Mouse (Mus musculus) midbrain, embryonic 13.5 days (tissue): ENCODE data around the gene Cdyl. TPM values are rescaled to one million over a fixed set of nuclear protein-coding genes. Genes with fewer than 3 reads are reported as not detected.

Experiments used
- ATAC-seq: fragments of 200-750 bp; cut with Nextera tagmentation; 2 replicates; pipeline ENCODE4 v1.8.0; 2017; ENCODE audit warnings: mild to moderate bottlenecking, moderate TSS enrichment, moderate library complexity
- H3K27ac ChIP-seq: fragments of 300-500 bp; sonication (generic); 2 replicates; pipeline ENCODE4 v1.5.1; 2015; ENCODE audit warnings: inconsistent platforms, mild to moderate bottlenecking, moderate library complexity
- H3K27me3 ChIP-seq: fragments of 300-500 bp; sonication (generic); 2 replicates; pipeline ENCODE4 v1.6.1; 2015; ENCODE audit warnings: mild to moderate bottlenecking, inconsistent platforms
- H3K36me3 ChIP-seq: fragments of 300-500 bp; sonication (generic); 2 replicates; pipeline ENCODE4 v1.6.1; 2015; ENCODE audit warnings: mild to moderate bottlenecking, inconsistent platforms
- H3K4me1 ChIP-seq: fragments of 300-500 bp; sonication (generic); replicated peaks from 2 replicates; pipeline ENCODE4 v1.6.1; 2015; ENCODE audit warnings: inconsistent platforms
- H3K4me2 ChIP-seq: fragments of 300-500 bp; sonication (generic); replicated peaks from 2 replicates; pipeline ENCODE4 v1.6.1; 2015; ENCODE audit warnings: moderate library complexity, mild to moderate bottlenecking, inconsistent platforms
- H3K4me3 ChIP-seq: fragments of 300-500 bp; sonication (generic); replicated peaks from 2 replicates; pipeline ENCODE4 v1.5.1; 2015; ENCODE audit warnings: mild to moderate bottlenecking, inconsistent platforms
- H3K9ac ChIP-seq: fragments of 300-500 bp; sonication (generic); replicated peaks from 2 replicates; pipeline ENCODE4 v1.6.1; 2015; ENCODE audit warnings: mild to moderate bottlenecking, inconsistent platforms
- H3K9me3 ChIP-seq: fragments of 300-500 bp; sonication (generic); 2 replicates; pipeline ENCODE4 v1.6.1; 2016; ENCODE audit warnings: mild to moderate bottlenecking, inconsistent platforms
- WGBS: fragments of 180-500 bp; shearing (Covaris S2); methylation state at CpG from one replicate; pipeline ENCODE4 v1.1.7; 2015; 5-methylcytosine and 5-hydroxymethylcytosine counted together
- polyA plus RNA-seq: library from polyadenylated mRNA; unstranded; fragments of >200 nt; fragmentation: Nextera tagmentation; extraction: Ambion mirVana; gene quantifications from 2 replicates; pipeline ENCODE4 v1.2.1, GENCODE M21; 2015

The Cdyl gene
- polyA plus RNA-seq, 1 experiment from 2014 or later: 5.3 TPM

- Histone ChIP-seq H3K27ac (no peak overlapping the region), H3K4me1 (no peaks in the 10 kb centered on the region), H3K9ac (no peak overlapping the region), H3K27me3 (no peaks in the 10 kb centered on the region), H3K4me2 (no peak overlapping the region), H3K36me3 (peaks cover 2% of the 10 kb centered on the region; the same call in 1 of the 2 replicates), H3K9me3 (no peaks in the 10 kb centered on the region), H3K4me3 (no peak overlapping the region)
- 87% methylated on average over 3 of the region's 3 CpGs for WGBS
- ATAC-seq: no peak
These were observed 211.5 kb downstream of the Cdyl start for GRCm38 (mm10) chr13:35871107-35871506.

- H3K9me3 ChIP-seq: no peaks in the 10 kb centered on the region
- no peak overlapping the region for H3K4me3 ChIP-seq
- no peak overlapping the region for H3K27ac ChIP-seq
- no peak overlapping the region for H3K4me2 ChIP-seq
- no peak overlapping the region for H3K9ac ChIP-seq
- H3K27me3 ChIP-seq: no peaks in the 10 kb centered on the region
- WGBS: 91% methylated on average over 5 of the region's 5 CpGs
- no peak for ATAC-seq
- H3K4me1 ChIP-seq: no peaks in the 10 kb centered on the region
- peaks cover 2% of the 10 kb centered on the region; the same call in 1 of the 2 replicates for H3K36me3 ChIP-seq
These were observed 215.8 kb downstream of the Cdyl start for GRCm38 (mm10) chr13:35875396-35875795.

- Histone ChIP-seq H3K27me3 (no peaks in the 10 kb centered on the region), H3K27ac (no peak overlapping the region), H3K9ac (no peak overlapping the region), H3K4me1 (0 out of 2 replicates have a peak, but pooled peaks cover 4% of the 10 kb centered on the region), H3K9me3 (no peaks in the 10 kb centered on the region), H3K4me3 (no peak overlapping the region), H3K4me2 (no peak overlapping the region), H3K36me3 (no peaks in the 10 kb centered on the region)
- no peak for ATAC-seq
- 71% methylated on average over 1 of the region's 1 CpGs for WGBS
These were observed 218.6 kb downstream of the Cdyl start for GRCm38 (mm10) chr13:35878282-35878681.

GRCm38 (mm10) chr13:35879068-35879467, 219.4 kb downstream of the Cdyl start:
- Histone ChIP-seq H3K9ac (no peak overlapping the region), H3K4me1 (0 out of 2 replicates have a peak, but pooled peaks cover 4% of the 10 kb centered on the region), H3K4me3 (no peak overlapping the region), H3K27me3 (no peaks in the 10 kb centered on the region), H3K36me3 (no peaks in the 10 kb centered on the region), H3K27ac (no peak overlapping the region), H3K9me3 (no peaks in the 10 kb centered on the region), H3K4me2 (no peak overlapping the region)
- ATAC-seq: no peak
- WGBS: 57% methylated on average over 5 of the region's 5 CpGs

- Histone ChIP-seq H3K27me3 (no peaks in the 10 kb centered on the region), H3K4me2 (no peak overlapping the region), H3K36me3 (no peaks in the 10 kb centered on the region), H3K4me3 (no peak overlapping the region), H3K9ac (no peak overlapping the region), H3K9me3 (no peaks in the 10 kb centered on the region), H3K27ac (no peak overlapping the region), H3K4me1 (0 out of 2 replicates have a peak, but pooled peaks cover 4% of the 10 kb centered on the region)
- no peak for ATAC-seq
- 85% methylated on average over 5 of the region's 5 CpGs for WGBS
These were observed 219.9 kb downstream of the Cdyl start for GRCm38 (mm10) chr13:35879519-35879918.

- H3K9ac ChIP-seq: no peak overlapping the region
- 0 out of 2 replicates have a peak, but pooled peaks cover 4% of the 10 kb centered on the region for H3K4me1 ChIP-seq
- WGBS: 69% methylated on average over 6 of the region's 6 CpGs
- peak overlapping the region; percentile 17; the same call in 1 of the 2 replicates for H3K27ac ChIP-seq
- H3K4me2 ChIP-seq: no peak overlapping the region
- H3K4me3 ChIP-seq: no peak overlapping the region
- 0 out of 2 replicates have a peak, but pooled peaks have one; percentile 34 for ATAC-seq
- no peaks in the 10 kb centered on the region for H3K9me3 ChIP-seq
- no peaks in the 10 kb centered on the region for H3K36me3 ChIP-seq
- H3K27me3 ChIP-seq: no peaks in the 10 kb centered on the region
These were observed 221.0 kb downstream of the Cdyl start for GRCm38 (mm10) chr13:35880555-35881046.

GRCm38 (mm10) chr13:35886121-35886725, 226.6 kb downstream of the Cdyl start:
- Histone ChIP-seq H3K9me3 (peaks cover 5% of the 10 kb centered on the region; the same call in 1 of the 2 replicates), H3K4me1 (no peaks in the 10 kb centered on the region), H3K36me3 (no peaks in the 10 kb centered on the region), H3K4me2 (no peak overlapping the region), H3K27me3 (no peaks in the 10 kb centered on the region), H3K4me3 (no peak overlapping the region), H3K9ac (no peak overlapping the region), H3K27ac (no peak overlapping the region)
- WGBS: 45% methylated on average over 15 of the region's 15 CpGs
- no peak for ATAC-seq

GRCm38 (mm10) chr13:35892866-35893265, 233.2 kb downstream of the Cdyl start:
- no peak overlapping the region for H3K27ac ChIP-seq
- no peak overlapping the region for H3K4me3 ChIP-seq
- peaks cover 14% of the 10 kb centered on the region for H3K36me3 ChIP-seq
- 90% methylated on average over 3 of the region's 3 CpGs for WGBS
- no peaks in the 10 kb centered on the region for H3K4me1 ChIP-seq
- peaks cover 8% of the 10 kb centered on the region; the same call in 1 of the 2 replicates for H3K9me3 ChIP-seq
- no peaks in the 10 kb centered on the region for H3K27me3 ChIP-seq
- ATAC-seq: no peak
- H3K9ac ChIP-seq: no peak overlapping the region
- H3K4me2 ChIP-seq: no peak overlapping the region

- Histone ChIP-seq H3K4me2 (peak overlapping the region; percentile 63), H3K27me3 (no peaks in the 10 kb centered on the region), H3K27ac (no peak overlapping the region), H3K4me1 (peaks cover 6% of the 10 kb centered on the region; the same call in 1 of the 2 replicates), H3K9ac (peak overlapping the region; percentile 53), H3K9me3 (no peaks in the 10 kb centered on the region), H3K4me3 (peak overlapping the region; percentile 61), H3K36me3 (no peaks in the 10 kb centered on the region)
- no peak for ATAC-seq
- 1% methylated on average over 13 of the region's 13 CpGs for WGBS
These were observed 245.7 kb downstream of the Cdyl start for GRCm38 (mm10) chr13:35905378-35905777.

- Histone ChIP-seq H3K4me1 (peaks cover 6% of the 10 kb centered on the region; the same call in 1 of the 2 replicates), H3K9me3 (no peaks in the 10 kb centered on the region), H3K9ac (peak within 1 kb of the TSS; percentile 53), H3K4me3 (peak within 1 kb of the TSS; percentile 61), H3K27ac (no peak within 1 kb of the TSS), H3K4me2 (peak within 1 kb of the TSS; percentile 63), H3K36me3 (no peaks in the 10 kb centered on the region), H3K27me3 (no peaks in the 10 kb centered on the region)
- 1% methylated on average over 35 of the region's 35 CpGs for WGBS
- peak; percentile 100 for ATAC-seq
These were observed 246.3 kb downstream of the Cdyl start, which contains the start of gene Rpp40 for GRCm38 (mm10) chr13:35905879-35906481. TSS of gene Rpp40 (minus strand) at chr13:35906359.

GRCm38 (mm10) chr13:35911476-35911875, 251.8 kb downstream of the Cdyl start:
- H3K27me3 ChIP-seq: no peaks in the 10 kb centered on the region
- H3K36me3 ChIP-seq: no peaks in the 10 kb centered on the region
- ATAC-seq: no peak
- no peak overlapping the region for H3K27ac ChIP-seq
- whole genome bisulfite sequencing: 84% methylated on average over 1 of the region's 1 CpGs
- H3K4me3 ChIP-seq: no peak overlapping the region
- H3K9ac ChIP-seq: no peak overlapping the region
- H3K4me1 ChIP-seq: no peaks in the 10 kb centered on the region
- H3K4me2 ChIP-seq: no peak overlapping the region
- peaks cover 4% of the 10 kb centered on the region; the same call in 1 of the 2 replicates for H3K9me3 ChIP-seq
